Mouse (Mus musculus): Measurements from ENCODE around the gene Kcnn4.
A peak's percentile ranks its signal among the peaks of the same experiment; 100 is the strongest.

DNA sequence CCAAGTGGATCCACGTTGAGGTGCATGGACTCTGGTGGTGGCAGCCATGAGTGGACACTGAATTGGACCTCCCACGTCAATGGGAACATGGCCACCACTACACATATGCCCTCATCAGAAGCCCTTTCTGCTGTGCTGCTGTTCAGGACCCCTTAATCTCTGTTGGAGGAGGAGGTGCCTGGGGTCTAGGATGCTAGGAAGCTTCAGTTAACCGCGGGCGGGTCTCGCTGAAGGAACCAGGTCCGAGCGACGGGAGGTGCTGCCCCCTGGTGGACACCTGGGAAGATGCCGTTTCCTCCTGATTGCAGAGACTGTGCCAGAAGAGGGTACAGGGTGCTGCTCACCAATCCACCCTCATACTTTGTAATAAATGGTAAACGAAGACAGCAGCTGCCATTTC, 14.8 kb downstream of the Kcnn4 start:
- no peak for TF ChIP-seq EP300 (IDR thresholded peaks at IDR 0.05; ENCODE audit: low read depth)
- peak; percentile 92 for TF ChIP-seq CTCF (IDR thresholded peaks at IDR 0.05; ENCODE audit: low read depth)
